In the genomic region with DNA sequence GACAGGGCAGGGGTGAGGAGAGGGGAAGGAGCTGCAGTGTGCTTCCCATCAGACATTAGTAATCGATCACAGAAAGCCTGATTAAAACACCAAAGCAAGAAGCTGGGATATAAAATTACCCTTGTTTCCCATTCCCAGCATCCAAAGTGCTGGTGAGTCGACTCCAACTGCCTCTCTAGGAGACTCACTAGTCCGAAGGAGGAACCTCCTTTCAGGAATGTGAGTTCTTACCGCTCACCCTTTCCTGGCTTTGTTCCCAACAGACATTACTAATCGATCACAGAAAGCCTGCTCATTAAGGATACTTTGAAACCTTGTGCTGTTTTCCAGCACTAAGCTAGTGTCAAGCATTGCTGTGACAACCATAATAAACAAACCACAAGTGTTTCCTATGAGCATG, we compare ENCODE assay signal across 10 mouse cellular contexts.
A peak's percentile ranks its signal among the peaks of the same experiment; 100 is the strongest.
DNase-seq lines count a peak whose midpoint lies in the region; ATAC-seq and TF ChIP-seq lines count a peak whose summit lies in the region.
"Had no signal": no experiment of that assay in that cellular context is flagged by ENCODE, and none has a peak within 500 bp of the region (broad histone marks: within the 10 kb centered on the region; RNA-seq: fewer than 3 reads in every experiment).

No protein-coding gene starts in this region.

- intact Hi-C loops in heart, adult 2 months (cut with DNase I) = loop anchor here (5.0 kb wide), 1 partner anchor 76 kb away; no protein-coding TSS in a partner anchor

- 0 out of 2 replicates have a peak, but pooled peaks cover 3% of the 10 kb centered on the region for H3K4me1 ChIP-seq in midbrain, embryonic 14.5 days (ENCODE audit: control insufficient read depth, insufficient read depth, low read length)
- H3K4me1 ChIP-seq in midbrain, embryonic 13.5 days (replicated peaks) = peaks cover 17% of the 10 kb centered on the region
- peaks cover 45% of the 10 kb centered on the region for H3K4me1 ChIP-seq in embryonic facial prominence, embryonic 12.5 days
- peaks cover 12% of the 10 kb centered on the region for H3K4me1 ChIP-seq in heart, adult 2 months (ENCODE audit: control insufficient read depth, insufficient read depth, low read length)

- H3K4me3 ChIP-seq in midbrain, embryonic 14.5 days (replicated peaks; ENCODE audit: low read depth, low read length) = no peak overlapping the region
- no peak overlapping the region for H3K4me3 ChIP-seq in midbrain, embryonic 13.5 days (replicated peaks)
- 0 out of 2 replicates have a peak overlapping the region, but pooled peaks have one; percentile 9 for H3K4me3 ChIP-seq in embryonic facial prominence, embryonic 12.5 days
- H3K4me3 ChIP-seq in heart, adult 2 months = no peak overlapping the region

- DNase-seq in heart, postnatal 4 days = peak; percentile 46
- no peak for DNase-seq in heart, adult 9 months (ENCODE audit: low spot score in 2 of 2)
- peak; percentile 42 for DNase-seq in midbrain, embryonic 14.5 days
- peak; percentile 13 for DNase-seq in retina, postnatal 7 days (ENCODE audit: low read depth, low spot score)
- no peak for DNase-seq in cerebellum, adult 11 months
- no peak for DNase-seq in heart, adult 2 months
- DNase-seq: right cerebral cortex, adult 18-20 months had no signal

- no peak for TF ChIP-seq EP300 in heart, adult 2 months (IDR thresholded peaks at IDR 0.05; ENCODE audit: insufficient read depth, low read depth, low read length)

- no peaks in the 10 kb centered on the region for H3K9me3 ChIP-seq in midbrain, embryonic 14.5 days (ENCODE audit: control insufficient read depth, low read length)
- no peaks in the 10 kb centered on the region for H3K9me3 ChIP-seq in midbrain, embryonic 13.5 days
- no peaks in the 10 kb centered on the region for H3K9me3 ChIP-seq in embryonic facial prominence, embryonic 12.5 days

- no peak for TF ChIP-seq POLR2A in heart, adult 2 months (IDR thresholded peaks at IDR 0.05; ENCODE audit: insufficient read depth, low read depth, low read length)

- ATAC-seq in midbrain, embryonic 14.5 days (ENCODE audit: low FRiP score, low TSS enrichment) = no peak
- no peak for ATAC-seq in midbrain, embryonic 13.5 days
- no peak for ATAC-seq in embryonic facial prominence, embryonic 12.5 days (ENCODE audit: insufficient number of reproducible peaks, insufficient read depth, low FRiP score, low TSS enrichment)

- no peak for TF ChIP-seq CTCF in heart, adult 2 months (IDR thresholded peaks at IDR 0.05)

- peaks cover 5% of the 10 kb centered on the region; the same call in 1 of the 2 replicates for H3K27me3 ChIP-seq in midbrain, embryonic 14.5 days (ENCODE audit: control insufficient read depth, insufficient read depth, low read length)
- H3K27me3 ChIP-seq in midbrain, embryonic 13.5 days = peaks cover 15% of the 10 kb centered on the region
- H3K27me3 ChIP-seq in embryonic facial prominence, embryonic 12.5 days = no peaks in the 10 kb centered on the region
- no peaks in the 10 kb centered on the region for H3K27me3 ChIP-seq in heart, adult 2 months (ENCODE audit: control insufficient read depth, insufficient read depth, low read length)

- H3K79me2 ChIP-seq in heart, adult 2 months (replicated peaks; ENCODE audit: control insufficient read depth, insufficient read depth, low read length) = no peaks in the 10 kb centered on the region

- whole genome bisulfite sequencing in midbrain, embryonic 14.5 days = 75% methylated on average over 5 of the region's 5 CpGs
- WGBS in midbrain, embryonic 13.5 days = 70% methylated on average over 5 of the region's 5 CpGs
- WGBS in embryonic facial prominence, embryonic 12.5 days = 41% methylated on average over 5 of the region's 5 CpGs
- 42% methylated on average over 5 of the region's 5 CpGs for WGBS in heart, adult 2 months

- no peak overlapping the region for H3K9ac ChIP-seq in midbrain, embryonic 14.5 days (replicated peaks; ENCODE audit: low read length)
- H3K9ac ChIP-seq in midbrain, embryonic 13.5 days (replicated peaks) = no peak overlapping the region
- H3K9ac ChIP-seq in embryonic facial prominence, embryonic 12.5 days = no peak overlapping the region
- no peak overlapping the region for H3K9ac ChIP-seq in heart, adult 2 months (ENCODE audit: low read depth, low read length)
- H3K9ac ChIP-seq: liver, embryonic 14.5 days had no signal

- H3K4me2 ChIP-seq in midbrain, embryonic 14.5 days (ENCODE audit: low read length) = no peak overlapping the region
- H3K4me2 ChIP-seq in midbrain, embryonic 13.5 days (replicated peaks) = no peak overlapping the region
- H3K4me2 ChIP-seq in embryonic facial prominence, embryonic 12.5 days (replicated peaks) = no peak overlapping the region

- no peaks in the 10 kb centered on the region for H3K36me3 ChIP-seq in midbrain, embryonic 14.5 days (ENCODE audit: control insufficient read depth, insufficient read depth, low read length)
- H3K36me3 ChIP-seq in midbrain, embryonic 13.5 days = no peaks in the 10 kb centered on the region
- no peaks in the 10 kb centered on the region for H3K36me3 ChIP-seq in embryonic facial prominence, embryonic 12.5 days
- no peaks in the 10 kb centered on the region for H3K36me3 ChIP-seq in heart, adult 2 months (ENCODE audit: control insufficient read depth, insufficient read depth, low read length)

- H3K27ac ChIP-seq in midbrain, embryonic 14.5 days (replicated peaks; ENCODE audit: low read depth, low read length) = no peak overlapping the region
- no peak overlapping the region for H3K27ac ChIP-seq in midbrain, embryonic 13.5 days
- H3K27ac ChIP-seq in embryonic facial prominence, embryonic 12.5 days = peak overlapping the region; percentile 72
- no peak overlapping the region for H3K27ac ChIP-seq in heart, adult 2 months
- H3K27ac ChIP-seq: liver, embryonic 14.5 days had no signal

Comparison
In these comparisons a context has a peak if more than half of its experiments do, and no peak if none do; other contexts are left out.
1. DNase-seq: peak in heart, postnatal 4 days (single experiment), midbrain, embryonic 14.5 days (single experiment) and retina, postnatal 7 days (single experiment); none in heart, adult 9 months (0 of 2), cerebellum, adult 11 months (single experiment) and heart, adult 2 months (0 of 2).